Mouse (Mus musculus) megakaryocyte, embryonic 14.5 days (primary cell): ENCODE data around the gene Alyref.

Source experiments
- FLI1 ChIP-seq: IDR thresholded peaks from 2 replicates; pipeline ENCODE4 v1.6.1; 2012; ENCODE audit warnings: low read length, inconsistent platforms, mixed read lengths
- GATA1 ChIP-seq: IDR thresholded peaks from 3 replicates; pipeline ENCODE4 v1.6.1; 2012; ENCODE audit warnings: mixed read lengths, low read length, inconsistent platforms, borderline replicate concordance

GRCm38 (mm10) chr11:120560952-120561728, 37.0 kb downstream of the Alyref start:
- TF ChIP-seq FLI1 (no peak), GATA1 (no peak)
